Mouse (Mus musculus) heart, postnatal 0 days (tissue): ENCODE data around the gene Top1.

Experiments used
- CTCF ChIP-seq: IDR thresholded peaks from 2 replicates; pipeline ENCODE4 v1.5.1; 2016; ENCODE audit warnings: antibody characterized with exemption, control low read depth, low read depth
- EP300 ChIP-seq: IDR thresholded peaks from 2 replicates; pipeline ENCODE4 v1.6.1; 2016; ENCODE audit warnings: antibody characterized with exemption, low read depth

DNA sequence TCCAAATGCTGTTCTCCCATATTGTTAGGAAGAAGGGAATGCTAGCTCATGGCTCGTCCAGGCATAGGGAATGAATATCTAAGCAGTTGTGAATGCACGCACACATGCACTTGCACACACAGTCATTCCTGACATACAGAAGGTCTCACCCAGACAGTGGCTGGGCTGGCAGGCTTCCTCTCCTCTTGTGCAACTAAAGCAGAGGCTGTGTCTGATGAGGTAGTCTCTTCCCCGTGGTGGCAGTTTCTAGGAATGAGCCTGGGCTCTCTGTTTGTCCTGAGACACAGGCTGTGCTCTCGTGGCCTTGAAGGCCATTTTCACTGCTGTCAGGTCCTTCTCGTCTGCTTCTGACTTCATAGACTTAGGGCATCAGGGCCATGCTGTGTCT, 99.1 kb downstream of the Top1 start:
- TF ChIP-seq CTCF (no peak), EP300 (no peak)
